Mouse (Mus musculus) urinary bladder, postnatal 25 days (tissue): ENCODE data around the gene Gapdhs.
"Not testable (repeated sequence)": the region's sequence is repeated elsewhere in the genome, so short reads cannot be mapped to it uniquely, and the experiment has no call there.

Experiments used
- DNase-seq: peaks from one replicate; pipeline ENCODE4 v3.0.0; 2022; ENCODE audit warnings: low spot score

Gene Gapdhs

DNA sequence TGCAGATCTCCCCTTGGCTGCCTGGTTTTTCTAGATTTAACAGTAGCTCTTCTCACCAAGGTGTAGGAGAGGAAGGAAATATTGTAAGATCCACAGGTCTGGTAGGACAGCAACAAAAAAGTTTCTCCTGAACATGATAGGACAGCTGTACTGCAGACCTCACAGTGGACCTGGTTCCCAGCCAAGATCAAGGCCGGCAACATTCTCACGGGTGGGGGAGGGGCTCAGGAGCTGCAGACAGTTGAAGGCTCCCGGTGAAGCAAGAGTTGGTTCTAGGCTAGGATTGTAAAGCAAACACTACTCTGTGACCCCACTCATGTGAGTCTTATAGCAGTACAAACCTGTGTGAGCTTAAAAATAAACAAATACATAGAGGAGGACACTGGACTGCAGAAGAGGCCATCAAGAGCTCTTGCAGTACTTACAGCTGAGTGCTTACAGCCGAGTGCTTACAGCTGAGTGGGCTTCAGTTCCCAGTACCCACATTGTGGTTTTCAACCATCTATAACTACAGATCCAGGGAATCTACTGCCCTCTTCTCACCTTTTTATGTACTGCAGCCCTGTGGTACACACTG lies 629 bp upstream of the Gapdhs start:
- DNase-seq, result peak; percentile 47

GRCm38 (mm10) chr7:30742570-30742969 lies 911 bp downstream of the Gapdhs start:
- DNase-seq, result not testable (repeated sequence)

DNA sequence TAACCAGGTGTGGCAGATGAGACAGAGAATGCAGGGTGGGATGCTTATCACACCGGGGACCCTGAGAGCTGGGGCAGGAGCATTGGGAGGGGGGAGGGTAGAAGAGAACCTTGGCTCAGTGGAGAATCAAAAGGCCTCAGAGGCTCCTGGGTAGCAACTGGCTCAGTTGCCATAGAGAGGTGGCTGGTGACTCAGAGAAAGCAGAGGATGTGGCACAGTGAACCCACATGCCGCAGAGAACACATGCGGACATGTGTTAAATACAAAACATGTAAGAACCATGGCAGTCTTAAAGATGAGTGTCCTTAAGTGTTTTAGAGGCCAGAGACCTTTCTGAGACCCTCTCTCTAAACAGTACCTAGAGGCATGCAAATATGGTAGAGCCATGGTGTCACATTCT lies 7.3 kb downstream of the Gapdhs start:
- no peak for DNase-seq

GRCm38 (mm10) chr7:30730064-30730722 lies 13.3 kb downstream of the Gapdhs start:
- DNase-seq, result not testable (repeated sequence)

- DNase-seq, result peak; percentile 94
Measured at GRCm38 (mm10) chr7:30729396-30730063, 14.0 kb downstream of the Gapdhs start, which contains the start of gene Tmem147. Gene Tmem147, minus strand, starts transcription at chr7:30729540.

DNA sequence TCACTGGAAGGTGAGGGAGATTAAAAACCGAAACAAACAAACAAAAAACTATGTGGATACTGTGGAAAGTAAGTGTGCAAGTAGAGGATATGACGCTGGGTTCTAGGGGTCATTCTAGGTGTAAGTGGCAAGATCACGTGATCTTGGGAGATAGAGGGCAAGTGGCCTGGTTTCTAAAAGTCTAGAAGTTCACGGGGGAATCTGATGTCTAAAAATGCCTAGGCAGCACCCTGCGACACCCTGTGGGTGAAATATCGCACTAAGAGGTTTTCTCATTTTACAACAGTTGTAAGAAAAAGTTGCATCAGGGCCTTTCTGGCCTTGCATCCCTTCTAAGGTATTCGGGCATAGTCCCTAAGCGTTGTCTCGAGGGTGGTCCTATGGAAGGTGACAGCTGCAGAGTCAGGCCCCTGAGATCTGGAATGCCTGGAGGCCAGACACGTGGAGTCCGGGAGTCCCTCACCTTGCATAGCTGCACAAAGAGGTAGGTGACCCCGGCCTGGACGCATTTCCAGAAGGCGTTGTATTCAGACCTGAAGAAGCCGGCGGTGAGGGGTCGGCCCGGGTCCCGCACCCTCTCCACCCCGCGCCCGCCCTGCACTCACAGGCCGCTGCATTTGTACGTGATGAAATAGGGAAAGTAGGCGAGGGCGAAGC lies 14.6 kb downstream of the Gapdhs start:
- no peak for DNase-seq

DNA sequence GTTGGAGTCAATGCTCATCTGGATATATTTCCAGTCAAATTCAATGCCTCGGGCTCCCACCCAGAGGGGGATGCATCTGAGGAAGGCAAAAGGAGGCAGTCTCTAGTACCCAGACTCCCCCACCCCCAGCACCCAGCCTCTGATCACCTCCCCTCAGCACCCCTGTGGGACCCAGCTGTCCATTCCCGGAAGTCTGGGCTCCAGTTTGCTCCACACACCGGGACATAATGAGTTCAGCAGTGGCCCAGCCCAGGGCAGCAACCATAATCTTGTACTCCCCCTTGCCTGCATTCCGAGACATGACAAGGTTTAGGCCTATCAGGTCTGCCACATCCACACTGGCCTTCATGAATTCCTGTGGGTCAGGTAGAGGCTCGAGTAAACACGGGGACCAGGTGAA lies 15.3 kb downstream of the Gapdhs start:
- DNase-seq, result no peak

GRCm38 (mm10) chr7:30723274-30723953 lies 20.1 kb downstream of the Gapdhs start:
- DNase-seq, result no peak

- DNase-seq, result no peak
Measured at GRCm38 (mm10) chr7:30721286-30721685, 22.2 kb downstream of the Gapdhs start.

DNA sequence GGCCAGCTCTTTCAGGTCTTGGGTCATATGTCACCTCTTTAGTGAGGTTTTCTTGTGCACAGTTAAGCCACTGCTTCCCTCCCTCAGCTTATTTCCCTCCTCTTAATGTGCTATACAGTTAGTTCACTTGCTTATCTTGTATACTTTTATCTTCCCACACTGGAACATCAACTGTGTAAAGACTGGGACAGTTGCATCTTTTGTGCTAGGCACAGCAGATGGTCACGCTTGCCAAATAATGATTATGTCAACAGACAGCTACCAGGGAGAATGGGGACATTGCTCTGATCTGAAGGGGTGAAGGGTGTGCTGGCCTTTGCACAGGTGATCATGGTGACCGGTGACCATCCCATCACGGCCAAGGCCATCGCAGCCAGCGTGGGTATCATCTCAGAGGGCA lies 23.8 kb downstream of the Gapdhs start:
- no peak for DNase-seq

GRCm38 (mm10) chr7:30717716-30718046 lies 25.8 kb downstream of the Gapdhs start:
- DNase-seq, result no peak

- peak; percentile 23 for DNase-seq
Measured at GRCm38 (mm10) chr7:30717006-30717715, 26.3 kb downstream of the Gapdhs start.

- no peak for DNase-seq
Measured at GRCm38 (mm10) chr7:30711942-30712341, 31.5 kb downstream of the Gapdhs start, which contains the start of gene Atp4a. Gene Atp4a, plus strand, starts transcription at chr7:30712209.

- no peak for DNase-seq
Measured at GRCm38 (mm10) chr7:30707441-30707840, 36.0 kb downstream of the Gapdhs start.

DNA sequence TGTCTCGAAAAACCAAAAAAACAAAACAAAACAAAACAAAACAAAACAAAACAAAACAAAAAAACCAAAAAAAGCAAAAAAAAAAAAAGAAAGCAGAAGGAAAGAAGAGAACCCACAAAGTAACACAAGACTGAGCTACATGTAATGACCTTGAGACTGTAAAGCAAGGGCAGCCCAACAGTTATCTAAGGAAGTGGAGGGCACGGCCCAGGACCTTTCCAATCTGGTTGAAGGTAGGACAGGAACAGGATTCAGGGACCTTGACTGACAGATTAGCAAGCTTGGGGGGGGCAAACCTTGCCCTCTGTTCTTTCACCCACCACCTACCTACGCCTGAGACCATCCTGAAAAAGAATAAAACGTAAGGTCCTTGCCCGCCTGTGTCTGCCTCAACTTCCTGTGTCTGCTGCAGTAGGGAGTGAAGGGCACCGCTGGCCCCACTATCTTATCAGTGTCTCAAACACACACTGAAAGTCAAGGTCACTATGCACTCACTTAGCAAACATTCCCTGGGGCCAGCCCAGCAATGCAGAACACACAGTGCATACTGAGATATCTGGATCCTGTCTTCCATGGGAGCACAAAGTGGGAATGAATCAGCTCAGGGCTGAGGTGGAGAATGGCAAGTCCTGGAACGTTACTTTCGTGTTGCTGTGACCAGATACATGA lies 37.1 kb downstream of the Gapdhs start:
- no peak for DNase-seq

GRCm38 (mm10) chr7:30698589-30698988 lies 44.9 kb downstream of the Gapdhs start, which contains the start of gene 2200002J24Rik:
Gene 2200002J24Rik, plus strand, starts transcription at chr7:30698926.
- no peak for DNase-seq

- DNase-seq, result no peak
Measured at GRCm38 (mm10) chr7:30698101-30698500, 45.4 kb downstream of the Gapdhs start.

GRCm38 (mm10) chr7:30688325-30688724 lies 55.2 kb downstream of the Gapdhs start:
- no peak for DNase-seq

GRCm38 (mm10) chr7:30683425-30683824 lies 60.1 kb downstream of the Gapdhs start:
- no peak for DNase-seq

DNA sequence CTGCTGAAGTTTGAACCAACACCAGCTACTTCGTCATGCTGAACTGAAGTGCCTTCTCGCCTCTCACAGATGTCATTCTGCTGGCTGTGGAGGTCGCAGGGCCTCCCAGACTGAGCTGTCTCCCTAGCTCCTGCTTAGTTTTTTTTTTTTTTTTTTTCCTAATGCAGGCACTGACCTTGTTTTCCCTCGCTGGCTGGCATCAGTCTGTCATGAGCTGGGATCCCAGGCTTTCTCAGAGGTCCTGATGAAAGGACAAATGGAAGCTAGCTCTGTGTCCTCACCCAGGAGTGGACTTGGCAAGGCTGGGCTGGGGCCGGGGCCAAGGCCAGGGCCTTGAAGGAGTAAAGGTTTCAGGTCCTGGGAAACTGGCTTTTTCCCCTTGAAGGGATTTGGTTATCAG lies 61.6 kb downstream of the Gapdhs start:
- no peak for DNase-seq
